Mouse (Mus musculus) layer of hippocampus, adult 9-11 months (tissue): Measurements from ENCODE around the gene Magi1.

Experiments used
- DNase-seq: peaks from one replicate; pipeline ENCODE4 v3.0.0; 2022

The Magi1 gene

GRCm38 (mm10) chr6:94256982-94257830 is 26.5 kb downstream of the Magi1 start:
- no peak for DNase-seq

- DNase-seq: no peak
Measured at GRCm38 (mm10) chr6:94253943-94254342, 29.8 kb downstream of the Magi1 start.

- DNase-seq: no peak
Measured at GRCm38 (mm10) chr6:94251358-94251945, 32.3 kb downstream of the Magi1 start.

GRCm38 (mm10) chr6:94249286-94249790 is 34.4 kb downstream of the Magi1 start:
- DNase-seq: no peak

- DNase-seq: no peak
Measured at GRCm38 (mm10) chr6:94241251-94241650, 42.5 kb downstream of the Magi1 start.

- DNase-seq: no peak
Measured at GRCm38 (mm10) chr6:94238643-94239042, 45.1 kb downstream of the Magi1 start.

- DNase-seq: no peak
Measured at GRCm38 (mm10) chr6:94236899-94237298, 46.8 kb downstream of the Magi1 start.

GRCm38 (mm10) chr6:94232243-94232785 is 51.4 kb downstream of the Magi1 start:
- DNase-seq: no peak

- DNase-seq: no peak
Measured at GRCm38 (mm10) chr6:94231831-94232230, 51.9 kb downstream of the Magi1 start.

- no peak for DNase-seq
Measured at GRCm38 (mm10) chr6:94231367-94231766, 52.4 kb downstream of the Magi1 start.

- DNase-seq: no peak
Measured at GRCm38 (mm10) chr6:94230918-94231317, 52.8 kb downstream of the Magi1 start.

- no peak for DNase-seq
Measured at GRCm38 (mm10) chr6:94230129-94230528, 53.6 kb downstream of the Magi1 start.

GRCm38 (mm10) chr6:94226262-94226661 is 57.5 kb downstream of the Magi1 start:
- no peak for DNase-seq

GRCm38 (mm10) chr6:94225832-94226231 is 57.9 kb downstream of the Magi1 start:
- DNase-seq: peak; percentile 23

GRCm38 (mm10) chr6:94225091-94225490 is 58.6 kb downstream of the Magi1 start:
- DNase-seq: no peak

- DNase-seq: no peak
Measured at GRCm38 (mm10) chr6:94222253-94222652, 61.5 kb downstream of the Magi1 start.

- DNase-seq: no peak
Measured at GRCm38 (mm10) chr6:94221750-94222149, 62.0 kb downstream of the Magi1 start.

- no peak for DNase-seq
Measured at GRCm38 (mm10) chr6:94218076-94218475, 65.6 kb downstream of the Magi1 start.

GRCm38 (mm10) chr6:94215834-94216233 is 67.9 kb downstream of the Magi1 start:
- DNase-seq: no peak

- no peak for DNase-seq
Measured at GRCm38 (mm10) chr6:94214895-94215538, 68.7 kb downstream of the Magi1 start.

GRCm38 (mm10) chr6:94205926-94206325 is 77.8 kb downstream of the Magi1 start:
- DNase-seq: no peak

GRCm38 (mm10) chr6:94203642-94204145 is 80.0 kb downstream of the Magi1 start:
- no peak for DNase-seq

GRCm38 (mm10) chr6:94201940-94202339 is 81.8 kb downstream of the Magi1 start:
- no peak for DNase-seq
